Mouse (Mus musculus): ENCODE data around the gene Brap. TPM values are rescaled to one million over a fixed set of nuclear protein-coding genes. Genes with fewer than 3 reads are reported as not detected.

Gene Brap
- polyA plus RNA-seq, 1 experiment from 2014 or later: 29.5 TPM

- Histone ChIP-seq H3K4me1 (ENCODE audit: control insufficient read depth, insufficient read depth, low read length) (0 out of 2 replicates have a peak, but pooled peaks cover 10% of the 10 kb centered on the region), H3K36me3 (ENCODE audit: control insufficient read depth, insufficient read depth, low read length) (peaks cover 8% of the 10 kb centered on the region; the same call in 1 of the 2 replicates), H3K27ac (ENCODE audit: low read length) (no peak overlapping the region), H3K4me2 (ENCODE audit: low read depth, low read length) (no peak overlapping the region), H3K9ac (ENCODE audit: low read length) (no peak overlapping the region), H3K4me3 (replicated peaks; ENCODE audit: low read length) (no peak overlapping the region), H3K27me3 (ENCODE audit: control insufficient read depth, insufficient read depth, low read length) (no peaks in the 10 kb centered on the region), H3K9me3 (replicated peaks; ENCODE audit: control insufficient read depth, low read length) (no peaks in the 10 kb centered on the region)
- 79% methylated on average over 8 of the region's 8 CpGs for WGBS
- ATAC-seq (ENCODE audit: insufficient read depth, low FRiP score): no peak
Observed at GRCm38 (mm10) chr5:121663456-121663855, 3.1 kb downstream of the Brap start.

DNA sequence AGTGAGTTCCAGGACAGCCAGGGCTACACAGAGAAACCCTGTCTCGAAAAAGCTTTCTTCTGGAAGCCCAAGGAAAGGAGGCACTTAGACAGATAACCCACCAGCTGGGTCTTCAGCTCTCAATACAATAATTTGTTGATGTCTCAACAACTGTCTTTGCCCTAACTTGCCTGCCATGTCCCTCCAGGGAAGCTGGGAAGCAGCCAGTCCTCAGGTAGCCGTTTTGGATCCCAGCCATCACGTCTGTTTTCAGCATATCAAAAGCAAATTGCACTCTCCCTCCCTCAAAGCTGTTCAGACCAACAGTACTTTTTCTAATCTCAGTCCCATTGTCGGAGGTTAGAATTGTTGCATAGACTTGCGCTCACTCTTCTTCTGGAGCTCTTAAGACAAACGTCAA, 3.7 kb downstream of the Brap start:
- ATAC-seq (ENCODE audit: insufficient read depth, low FRiP score): no peak
- 80% methylated on average over 6 of the region's 6 CpGs for WGBS
- H3K9me3 ChIP-seq (replicated peaks; ENCODE audit: control insufficient read depth, low read length): no peaks in the 10 kb centered on the region
- H3K27ac ChIP-seq (ENCODE audit: low read length): no peak overlapping the region
- no peak overlapping the region for H3K4me3 ChIP-seq (replicated peaks; ENCODE audit: low read length)
- H3K4me2 ChIP-seq (ENCODE audit: low read depth, low read length): no peak overlapping the region
- H3K27me3 ChIP-seq (ENCODE audit: control insufficient read depth, insufficient read depth, low read length): no peaks in the 10 kb centered on the region
- no peak overlapping the region for H3K9ac ChIP-seq (ENCODE audit: low read length)
- H3K4me1 ChIP-seq (ENCODE audit: control insufficient read depth, insufficient read depth, low read length): 0 out of 2 replicates have a peak, but pooled peaks cover 10% of the 10 kb centered on the region
- H3K36me3 ChIP-seq (ENCODE audit: control insufficient read depth, insufficient read depth, low read length): peaks cover 8% of the 10 kb centered on the region; the same call in 1 of the 2 replicates

DNA sequence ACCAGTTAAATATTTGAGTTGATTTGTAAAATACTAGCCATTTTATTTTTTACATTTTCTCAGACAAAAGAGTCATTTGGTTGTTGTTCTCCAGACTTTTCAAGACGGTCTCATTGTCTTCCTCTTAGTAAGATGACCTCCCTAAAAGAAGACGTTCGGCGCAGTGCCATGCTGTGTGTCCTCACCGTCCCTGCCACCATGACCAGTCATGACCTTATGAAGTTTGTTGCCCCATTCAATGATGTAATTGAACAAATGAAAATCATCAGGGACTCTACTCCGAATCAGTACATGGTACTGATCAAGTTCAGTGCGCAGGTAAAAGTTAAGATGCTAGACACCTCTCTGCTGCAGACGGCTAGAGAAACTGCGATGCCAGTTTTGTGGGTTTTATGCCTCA, 4.6 kb downstream of the Brap start:
- Histone ChIP-seq H3K27me3 (ENCODE audit: control insufficient read depth, insufficient read depth, low read length) (no peaks in the 10 kb centered on the region), H3K9ac (ENCODE audit: low read length) (no peak overlapping the region), H3K36me3 (ENCODE audit: control insufficient read depth, insufficient read depth, low read length) (peaks cover 8% of the 10 kb centered on the region; the same call in 1 of the 2 replicates), H3K27ac (ENCODE audit: low read length) (no peak overlapping the region), H3K9me3 (replicated peaks; ENCODE audit: control insufficient read depth, low read length) (no peaks in the 10 kb centered on the region), H3K4me3 (replicated peaks; ENCODE audit: low read length) (no peak overlapping the region), H3K4me2 (ENCODE audit: low read depth, low read length) (no peak overlapping the region), H3K4me1 (ENCODE audit: control insufficient read depth, insufficient read depth, low read length) (0 out of 2 replicates have a peak, but pooled peaks cover 10% of the 10 kb centered on the region)
- ATAC-seq (ENCODE audit: insufficient read depth, low FRiP score): no peak
- WGBS: 97% methylated on average over 9 of the region's 9 CpGs

DNA sequence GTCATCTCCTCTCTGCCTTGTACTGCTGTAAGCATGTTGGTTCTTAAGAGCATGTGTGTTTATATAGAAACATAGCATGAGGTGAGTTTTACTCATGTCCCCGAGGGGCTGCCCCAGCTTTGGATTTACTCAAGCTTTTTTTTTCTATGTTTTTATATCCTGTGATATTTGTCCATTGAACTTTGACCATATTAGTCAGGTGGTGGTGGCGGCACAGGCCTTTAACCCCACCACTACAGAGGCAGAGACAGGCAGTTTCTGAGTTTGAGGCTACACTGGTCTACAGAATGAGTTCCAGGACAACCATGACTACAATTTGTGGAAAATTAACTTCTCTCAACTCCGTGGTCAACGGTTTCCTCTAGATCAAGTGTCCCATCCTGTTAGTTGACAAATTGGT, 6.7 kb downstream of the Brap start:
- no peak overlapping the region for H3K4me2 ChIP-seq (ENCODE audit: low read depth, low read length)
- no peak overlapping the region for H3K9ac ChIP-seq (ENCODE audit: low read length)
- WGBS: 74% methylated on average over 4 of the region's 4 CpGs
- no peaks in the 10 kb centered on the region for H3K27me3 ChIP-seq (ENCODE audit: control insufficient read depth, insufficient read depth, low read length)
- H3K4me3 ChIP-seq (replicated peaks; ENCODE audit: low read length): no peak overlapping the region
- H3K4me1 ChIP-seq (ENCODE audit: control insufficient read depth, insufficient read depth, low read length): no peaks in the 10 kb centered on the region
- peaks cover 8% of the 10 kb centered on the region for H3K36me3 ChIP-seq (ENCODE audit: control insufficient read depth, insufficient read depth, low read length)
- no peak for ATAC-seq (ENCODE audit: insufficient read depth, low FRiP score)
- H3K9me3 ChIP-seq (replicated peaks; ENCODE audit: control insufficient read depth, low read length): no peaks in the 10 kb centered on the region
- no peak overlapping the region for H3K27ac ChIP-seq (ENCODE audit: low read length)

DNA sequence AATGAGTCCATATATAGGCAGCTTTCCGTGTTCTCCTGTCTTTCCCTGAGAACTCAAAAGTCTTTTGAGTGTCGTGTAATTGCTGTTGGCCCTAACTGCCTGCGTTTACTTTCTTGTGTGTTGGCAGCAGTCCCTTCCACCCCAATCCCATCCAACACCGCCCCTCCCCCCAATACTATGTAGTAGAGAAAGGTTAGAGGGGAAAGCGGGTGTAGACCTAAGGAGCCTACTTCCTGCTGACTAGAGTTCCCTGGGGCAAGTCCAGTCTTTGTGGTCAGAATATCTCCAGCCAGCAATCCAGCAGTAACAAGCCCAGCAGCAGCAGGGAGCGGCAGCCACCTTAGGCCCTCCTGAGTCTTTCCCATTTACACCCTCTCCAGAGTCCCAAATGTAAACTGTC, 8.0 kb downstream of the Brap start:
- peaks cover 7% of the 10 kb centered on the region for H3K36me3 ChIP-seq (ENCODE audit: control insufficient read depth, insufficient read depth, low read length)

DNA sequence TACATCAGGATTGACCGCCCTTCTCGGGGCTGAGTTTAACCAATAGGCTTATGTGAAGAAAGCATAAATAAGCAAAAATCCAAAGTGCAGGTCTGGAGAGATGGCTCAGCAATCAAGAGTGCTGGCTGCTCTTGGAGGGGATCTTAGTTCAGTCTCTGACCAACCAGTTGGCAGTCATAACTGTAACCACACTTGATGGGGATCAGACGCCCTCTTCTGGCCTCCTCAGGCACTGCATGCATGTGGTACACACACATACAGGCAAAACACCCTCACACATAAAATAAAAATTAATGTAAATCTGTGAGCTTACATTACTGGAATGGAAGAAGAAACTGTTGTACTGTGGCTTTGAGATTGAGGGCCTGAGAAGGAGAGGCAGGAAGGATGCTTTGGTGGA, 10.0 kb downstream of the Brap start:
- H3K9me3 ChIP-seq (replicated peaks; ENCODE audit: control insufficient read depth, low read length): no peaks in the 10 kb centered on the region
- ATAC-seq (ENCODE audit: insufficient read depth, low FRiP score): no peak
- H3K4me1 ChIP-seq (ENCODE audit: control insufficient read depth, insufficient read depth, low read length): no peaks in the 10 kb centered on the region
- peaks cover 5% of the 10 kb centered on the region; the same call in 1 of the 2 replicates for H3K36me3 ChIP-seq (ENCODE audit: control insufficient read depth, insufficient read depth, low read length)
- no peaks in the 10 kb centered on the region for H3K27me3 ChIP-seq (ENCODE audit: control insufficient read depth, insufficient read depth, low read length)
- H3K4me2 ChIP-seq (ENCODE audit: low read depth, low read length): no peak overlapping the region
- 83% methylated on average over 3 of the region's 3 CpGs for WGBS
- H3K27ac ChIP-seq (ENCODE audit: low read length): no peak overlapping the region
- H3K9ac ChIP-seq (ENCODE audit: low read length): no peak overlapping the region
- H3K4me3 ChIP-seq (replicated peaks; ENCODE audit: low read length): no peak overlapping the region

More for the DNA sequence above, 8.0 kb downstream of the Brap start:
- ATAC-seq (ENCODE audit: insufficient read depth, low FRiP score): no peak
- no peak overlapping the region for H3K4me3 ChIP-seq (replicated peaks; ENCODE audit: low read length)
- no peak overlapping the region; the same call in 1 of the 2 replicates for H3K27ac ChIP-seq (ENCODE audit: low read length)
- WGBS: 59% methylated on average over 6 of the region's 6 CpGs
- no peaks in the 10 kb centered on the region for H3K4me1 ChIP-seq (ENCODE audit: control insufficient read depth, insufficient read depth, low read length)
- no peak overlapping the region for H3K9ac ChIP-seq (ENCODE audit: low read length)
- H3K27me3 ChIP-seq (ENCODE audit: control insufficient read depth, insufficient read depth, low read length): no peaks in the 10 kb centered on the region
- no peak overlapping the region for H3K4me2 ChIP-seq (ENCODE audit: low read depth, low read length)
- no peaks in the 10 kb centered on the region for H3K9me3 ChIP-seq (replicated peaks; ENCODE audit: control insufficient read depth, low read length)

- Histone ChIP-seq H3K27me3 (ENCODE audit: control insufficient read depth, insufficient read depth, low read length) (no peaks in the 10 kb centered on the region), H3K36me3 (ENCODE audit: control insufficient read depth, insufficient read depth, low read length) (peaks cover 27% of the 10 kb centered on the region), H3K4me1 (ENCODE audit: control insufficient read depth, insufficient read depth, low read length) (no peaks in the 10 kb centered on the region), H3K4me3 (replicated peaks; ENCODE audit: low read length) (no peak overlapping the region), H3K27ac (ENCODE audit: low read length) (no peak overlapping the region), H3K9me3 (replicated peaks; ENCODE audit: control insufficient read depth, low read length) (no peaks in the 10 kb centered on the region), H3K9ac (ENCODE audit: low read length) (no peak overlapping the region), H3K4me2 (ENCODE audit: low read depth, low read length) (no peak overlapping the region)
- 99% methylated on average over 2 of the region's 2 CpGs for WGBS
- ATAC-seq (ENCODE audit: insufficient read depth, low FRiP score): no peak
Observed at GRCm38 (mm10) chr5:121682250-121682649, 21.9 kb downstream of the Brap start.

GRCm38 (mm10) chr5:121685495-121685894, 25.1 kb downstream of the Brap start:
- WGBS: 84% methylated on average over 6 of the region's 6 CpGs
- no peak overlapping the region for H3K27ac ChIP-seq (ENCODE audit: low read length)
- H3K27me3 ChIP-seq (ENCODE audit: control insufficient read depth, insufficient read depth, low read length): no peaks in the 10 kb centered on the region
- no peak overlapping the region for H3K4me2 ChIP-seq (ENCODE audit: low read depth, low read length)
- H3K9ac ChIP-seq (ENCODE audit: low read length): no peak overlapping the region
- peaks cover 16% of the 10 kb centered on the region; the same call in 1 of the 2 replicates for H3K36me3 ChIP-seq (ENCODE audit: control insufficient read depth, insufficient read depth, low read length)
- ATAC-seq (ENCODE audit: insufficient read depth, low FRiP score): no peak
- no peaks in the 10 kb centered on the region for H3K9me3 ChIP-seq (replicated peaks; ENCODE audit: control insufficient read depth, low read length)
- no peak overlapping the region for H3K4me3 ChIP-seq (replicated peaks; ENCODE audit: low read length)
- peaks cover 4% of the 10 kb centered on the region for H3K4me1 ChIP-seq (ENCODE audit: control insufficient read depth, insufficient read depth, low read length)

GRCm38 (mm10) chr5:121686113-121686898, 25.9 kb downstream of the Brap start:
- 71% methylated on average over 15 of the region's 15 CpGs for WGBS
- H3K36me3 ChIP-seq (ENCODE audit: control insufficient read depth, insufficient read depth, low read length): peaks cover 12% of the 10 kb centered on the region; the same call in 1 of the 2 replicates
- ATAC-seq (ENCODE audit: insufficient read depth, low FRiP score): no peak
- no peaks in the 10 kb centered on the region for H3K27me3 ChIP-seq (ENCODE audit: control insufficient read depth, insufficient read depth, low read length)
- no peak overlapping the region for H3K27ac ChIP-seq (ENCODE audit: low read length)
- peaks cover 10% of the 10 kb centered on the region for H3K4me1 ChIP-seq (ENCODE audit: control insufficient read depth, insufficient read depth, low read length)
- H3K4me2 ChIP-seq (ENCODE audit: low read depth, low read length): no peak overlapping the region
- no peak overlapping the region for H3K4me3 ChIP-seq (replicated peaks; ENCODE audit: low read length)
- H3K9me3 ChIP-seq (replicated peaks; ENCODE audit: control insufficient read depth, low read length): no peaks in the 10 kb centered on the region
- H3K9ac ChIP-seq (ENCODE audit: low read length): no peak overlapping the region
